In genomic region chr5:65949822-65950221, GRCm38 (mm10) we compare ENCODE assay signal across 17 mouse cellular contexts. TPM values are rescaled to one million over a fixed set of nuclear protein-coding genes. Genes with fewer than 3 reads are reported as not detected.
DNase-seq lines count a peak whose midpoint lies in the region; ATAC-seq and TF ChIP-seq lines count a peak whose summit lies in the region.
"Had no signal": no experiment of that assay in that cellular context is flagged by ENCODE, and none has a peak within 500 bp of the region (broad histone marks: within the 10 kb centered on the region; RNA-seq: fewer than 3 reads in every experiment).

No protein-coding gene starts in this region.

- H3K27ac ChIP-seq in midbrain, embryonic 11.5 days (ENCODE audit: low read depth, low read length), result peak overlapping the region; percentile 97
- no peak overlapping the region for H3K27ac ChIP-seq in cerebellum, adult 2 months (ENCODE audit: insufficient read depth, low read length)

- H3K4me1 ChIP-seq in midbrain, embryonic 11.5 days (ENCODE audit: control insufficient read depth, insufficient read depth, low read length), result peaks cover 7% of the 10 kb centered on the region
- no peaks in the 10 kb centered on the region for H3K4me1 ChIP-seq in cerebellum, adult 2 months (ENCODE audit: control insufficient read depth, insufficient read depth, low read length)

- whole genome bisulfite sequencing in midbrain, embryonic 11.5 days, result 35% methylated on average over 3 of the region's 3 CpGs
- WGBS in cerebellum, adult 2 months, result 63% methylated on average over 3 of the region's 3 CpGs

- no peaks in the 10 kb centered on the region for H3K36me3 ChIP-seq in midbrain, embryonic 11.5 days (ENCODE audit: control insufficient read depth, insufficient read depth, low read length)

- H3K4me2 ChIP-seq in midbrain, embryonic 11.5 days, result no peak overlapping the region; the same call in 1 of the 2 replicates

- no peak for TF ChIP-seq POLR2A in cerebellum, adult 2 months (IDR thresholded peaks at IDR 0.05; ENCODE audit: borderline replicate concordance, insufficient read depth, low read length)

- no peak for ATAC-seq in midbrain, embryonic 11.5 days (ENCODE audit: low FRiP score)
- no peak for ATAC-seq in CD4-positive, CD25-positive, alpha-beta regulatory T cell, adult 4 months

- peak overlapping the region; percentile 30 for H3K9ac ChIP-seq in midbrain, embryonic 11.5 days (ENCODE audit: low read length)

- no peaks in the 10 kb centered on the region for H3K9me3 ChIP-seq in midbrain, embryonic 11.5 days (ENCODE audit: control insufficient read depth, low read length)

- peak; percentile 74 for DNase-seq in thymus, postnatal 0 days (ENCODE audit: low spot score)
- no peak for DNase-seq in thymus, postnatal 14 days
- DNase-seq in forelimb bud, embryonic 11.5 days (ENCODE audit: low read depth, low spot score), result peak; percentile 23
- DNase-seq in midbrain, embryonic 11.5 days (ENCODE audit: low spot score, missing footprints), result peak; percentile 93
- DNase-seq in cerebellum, adult 2 months, result no peak
- DNase-seq in layer of hippocampus, adult 11-12 months (ENCODE audit: low spot score), result no peak
- DNase-seq in left cerebral cortex, adult 9 months (ENCODE audit: low spot score in 2 of 2), result no peak
- DNase-seq: cerebellum, adult 11 months; lung, postnatal 10 days had no signal

- H3K4me3 ChIP-seq in midbrain, embryonic 11.5 days (ENCODE audit: low read depth, low read length), result no peak overlapping the region
- H3K4me3 ChIP-seq in cerebellum, adult 2 months (replicated peaks; ENCODE audit: insufficient read depth, low read depth, low read length), result no peak overlapping the region
- H3K4me3 ChIP-seq: myocyte had no signal

- no peaks in the 10 kb centered on the region for H3K27me3 ChIP-seq in midbrain, embryonic 11.5 days (ENCODE audit: control insufficient read depth, insufficient read depth, low read length)
- no peaks in the 10 kb centered on the region for H3K27me3 ChIP-seq in cerebellum, adult 2 months (ENCODE audit: control insufficient read depth, insufficient read depth, low read length)
- H3K27me3 ChIP-seq: Patski had no signal

- TF ChIP-seq CTCF in cerebellum, adult 2 months (IDR thresholded peaks at IDR 0.05; ENCODE audit: borderline replicate concordance, insufficient read depth, low read depth, low read length), result no peak

RNA-seq across cellular contexts. Expression of gene Chrna9, which starts 15.1 kb away (rescaled TPM):
- polyA plus RNA-seq in thymus, postnatal 0 days (2015; fragmentation: Nextera tagmentation; extraction: Ambion mirVana), result 244 and 286 TPM in 2 replicates
- polyA plus RNA-seq in midbrain, embryonic 11.5 days (2014; fragmentation: Nextera tagmentation; extraction: Ambion mirVana), result not detected in 2 replicates
- not detected in 2 replicates for polyA plus RNA-seq in cerebellum, adult 2 months (2012; rRNA removed)
- 1 to 10 TPM; 2.0 to 2.1 TPM for polyA plus RNA-seq in CD4-positive, CD25-positive, alpha-beta regulatory T cell, adult 4 months (2017; shearing (Covaris generic))
- polyA plus RNA-seq: adrenal gland, adult 2 months; cortical plate, adult 2 months; gonadal fat pad, adult 2 months; heart, postnatal 0 days; liver, adult 2 months; myocyte; Patski had no signal

RNA-seq across cellular contexts. Expression of gene 9130230L23Rik, which starts 54.3 kb away (rescaled TPM):
- 0.82 and 1.0 TPM in 2 replicates for polyA plus RNA-seq in thymus, postnatal 0 days (2015; fragmentation: Nextera tagmentation; extraction: Ambion mirVana)
- not detected in 2 replicates for polyA plus RNA-seq in midbrain, embryonic 11.5 days (2014; fragmentation: Nextera tagmentation; extraction: Ambion mirVana)
- not detected in 2 replicates for polyA plus RNA-seq in cerebellum, adult 2 months (2012; rRNA removed)
- polyA plus RNA-seq in CD4-positive, CD25-positive, alpha-beta regulatory T cell, adult 4 months (2017; shearing (Covaris generic)), result not detected
- polyA plus RNA-seq: liver, adult 2 months; Patski had no signal

Comparison
In these comparisons a context has a peak if more than half of its experiments do, and no peak if none do; other contexts are left out.
1. DNase-seq: peak in thymus, postnatal 0 days (single experiment), forelimb bud, embryonic 11.5 days (single experiment) and midbrain, embryonic 11.5 days (single experiment); none in thymus, postnatal 14 days (single experiment), cerebellum, adult 2 months (0 of 2), layer of hippocampus, adult 11-12 months (single experiment) and left cerebral cortex, adult 9 months (0 of 2).
2. RNA of gene Chrna9, which starts 15.1 kb away (polyA plus RNA-seq): 244 to 286 TPM in thymus, postnatal 0 days; 2.0 to 2.1 TPM in CD4-positive, CD25-positive, alpha-beta regulatory T cell, adult 4 months, not detected in midbrain, embryonic 11.5 days and not detected in cerebellum, adult 2 months; every median in the first group is over 10 times any median in the second.